9 mouse cellular contexts compared by ENCODE assay signal in genomic region chr2:93353725-93354124, GRCm38 (mm10). TPM values are rescaled to one million over a fixed set of nuclear protein-coding genes. Genes with fewer than 3 reads are reported as not detected.
A peak's percentile ranks its signal among the peaks of the same experiment; 100 is the strongest.
DNase-seq lines count a peak whose midpoint lies in the region; ATAC-seq lines count a peak whose summit lies in the region.
"Had no signal": no experiment of that assay in that cellular context is flagged by ENCODE, and none has a peak within 500 bp of the region (broad histone marks: within the 10 kb centered on the region; RNA-seq: fewer than 3 reads in every experiment).

No protein-coding gene starts in this region.

- DNase-seq in hindbrain, embryonic 14.5 days (ENCODE audit: low spot score): no peak
- DNase-seq in MEL-GATA-1-ER (ENCODE audit: extremely low read depth, low read depth): peak; percentile 86
- no peak for DNase-seq in urinary bladder, postnatal 25 days (ENCODE audit: low spot score)
- DNase-seq in forebrain, embryonic 14.5 days (ENCODE audit: low spot score): no peak
- no peak for DNase-seq in thymus, postnatal 0 days (ENCODE audit: low spot score)
- DNase-seq: embryo, embryonic 11 days had no signal

- no peak overlapping the region for H3K4me3 ChIP-seq in hindbrain, embryonic 15.5 days
- no peak overlapping the region for H3K4me3 ChIP-seq in hindbrain, embryonic 14.5 days (replicated peaks; ENCODE audit: low read length)
- H3K4me3 ChIP-seq in heart, embryonic 12.5 days: no peak overlapping the region
- H3K4me3 ChIP-seq in lung, embryonic 16.5 days (ENCODE audit: low read length): no peak overlapping the region
- H3K4me3 ChIP-seq in forebrain, embryonic 14.5 days (ENCODE audit: low read depth, low read length): no peak overlapping the region

- no peak overlapping the region for H3K27ac ChIP-seq in hindbrain, embryonic 15.5 days (replicated peaks)
- H3K27ac ChIP-seq in hindbrain, embryonic 14.5 days: no peak overlapping the region
- peak overlapping the region; percentile 69 for H3K27ac ChIP-seq in heart, embryonic 12.5 days (ENCODE audit: poor library complexity, severe bottlenecking)
- peak overlapping the region; percentile 69 for H3K27ac ChIP-seq in lung, embryonic 16.5 days (ENCODE audit: low read length)
- H3K27ac ChIP-seq in forebrain, embryonic 14.5 days (ENCODE audit: low read depth, low read length): no peak overlapping the region

- H3K36me3 ChIP-seq in hindbrain, embryonic 15.5 days: no peaks in the 10 kb centered on the region
- no peaks in the 10 kb centered on the region for H3K36me3 ChIP-seq in hindbrain, embryonic 14.5 days (replicated peaks; ENCODE audit: control insufficient read depth, insufficient read depth)
- H3K36me3 ChIP-seq in heart, embryonic 12.5 days: no peaks in the 10 kb centered on the region
- no peaks in the 10 kb centered on the region for H3K36me3 ChIP-seq in lung, embryonic 16.5 days (ENCODE audit: control insufficient read depth, insufficient read depth, low read length)
- H3K36me3 ChIP-seq in forebrain, embryonic 14.5 days (ENCODE audit: control insufficient read depth, insufficient read depth, low read length): no peaks in the 10 kb centered on the region

- no peak overlapping the region for H3K9ac ChIP-seq in hindbrain, embryonic 15.5 days
- no peak overlapping the region for H3K9ac ChIP-seq in hindbrain, embryonic 14.5 days
- no peak overlapping the region for H3K9ac ChIP-seq in heart, embryonic 12.5 days
- no peak overlapping the region for H3K9ac ChIP-seq in lung, embryonic 16.5 days (ENCODE audit: low read length)
- H3K9ac ChIP-seq in forebrain, embryonic 14.5 days (ENCODE audit: low read length): no peak overlapping the region

- no peaks in the 10 kb centered on the region for H3K27me3 ChIP-seq in hindbrain, embryonic 15.5 days
- H3K27me3 ChIP-seq in hindbrain, embryonic 14.5 days (ENCODE audit: control insufficient read depth, insufficient read depth, low read length): no peaks in the 10 kb centered on the region
- H3K27me3 ChIP-seq in heart, embryonic 12.5 days (replicated peaks): no peaks in the 10 kb centered on the region
- no peaks in the 10 kb centered on the region for H3K27me3 ChIP-seq in lung, embryonic 16.5 days (ENCODE audit: control insufficient read depth, insufficient read depth, low read depth, low read length)
- no peaks in the 10 kb centered on the region for H3K27me3 ChIP-seq in forebrain, embryonic 14.5 days (replicated peaks; ENCODE audit: control insufficient read depth, insufficient read depth, low read length)

- H3K4me1 ChIP-seq in hindbrain, embryonic 15.5 days (replicated peaks): 0 out of 2 replicates have a peak, but pooled peaks cover 8% of the 10 kb centered on the region
- H3K4me1 ChIP-seq in hindbrain, embryonic 14.5 days (replicated peaks; ENCODE audit: control insufficient read depth, insufficient read depth, low read length): no peaks in the 10 kb centered on the region
- peaks cover 45% of the 10 kb centered on the region for H3K4me1 ChIP-seq in heart, embryonic 12.5 days (replicated peaks)
- H3K4me1 ChIP-seq in lung, embryonic 16.5 days (replicated peaks; ENCODE audit: control insufficient read depth, insufficient read depth, low read length): no peaks in the 10 kb centered on the region
- peaks cover 13% of the 10 kb centered on the region for H3K4me1 ChIP-seq in forebrain, embryonic 14.5 days (ENCODE audit: control insufficient read depth, insufficient read depth, low read length)

- no peaks in the 10 kb centered on the region for H3K9me3 ChIP-seq in hindbrain, embryonic 15.5 days
- no peaks in the 10 kb centered on the region for H3K9me3 ChIP-seq in hindbrain, embryonic 14.5 days (ENCODE audit: control insufficient read depth, low read length)
- no peaks in the 10 kb centered on the region for H3K9me3 ChIP-seq in heart, embryonic 12.5 days (replicated peaks)
- no peaks in the 10 kb centered on the region for H3K9me3 ChIP-seq in lung, embryonic 16.5 days (ENCODE audit: control insufficient read depth, low read length)
- H3K9me3 ChIP-seq in forebrain, embryonic 14.5 days (replicated peaks; ENCODE audit: control insufficient read depth, low read length): no peaks in the 10 kb centered on the region

- WGBS in hindbrain, embryonic 15.5 days: 77% methylated on average over 4 of the region's 4 CpGs
- 77% methylated on average over 4 of the region's 4 CpGs for WGBS in hindbrain, embryonic 14.5 days
- WGBS in heart, embryonic 12.5 days: 4% methylated on average over 4 of the region's 4 CpGs
- 29% methylated on average over 4 of the region's 4 CpGs for WGBS in lung, embryonic 16.5 days
- WGBS in forebrain, embryonic 14.5 days: 91% methylated on average over 4 of the region's 4 CpGs

- ATAC-seq in hindbrain, embryonic 15.5 days (ENCODE audit: low FRiP score, low read depth): 0 out of 2 replicates have a peak, but pooled peaks have one; percentile 23
- no peak for ATAC-seq in hindbrain, embryonic 14.5 days (ENCODE audit: low FRiP score)
- peak; percentile 92 for ATAC-seq in heart, embryonic 12.5 days (ENCODE audit: insufficient number of reproducible peaks, low FRiP score)
- peak; percentile 79 for ATAC-seq in lung, embryonic 16.5 days (ENCODE audit: low read depth)
- no peak for ATAC-seq in forebrain, embryonic 14.5 days

- no peak overlapping the region for H3K4me2 ChIP-seq in hindbrain, embryonic 15.5 days
- no peak overlapping the region for H3K4me2 ChIP-seq in hindbrain, embryonic 14.5 days (replicated peaks)
- peak overlapping the region; percentile 31 for H3K4me2 ChIP-seq in heart, embryonic 12.5 days
- H3K4me2 ChIP-seq in lung, embryonic 16.5 days (ENCODE audit: low read depth, low read length): no peak overlapping the region
- H3K4me2 ChIP-seq in forebrain, embryonic 14.5 days (ENCODE audit: low read length): no peak overlapping the region

RNA-seq across cellular contexts. Expression of gene Tspan18, which starts 19.4 kb away (rescaled TPM):
- polyA plus RNA-seq in hindbrain, embryonic 15.5 days (2015; fragmentation: Nextera tagmentation; extraction: Ambion mirVana): 17.9 and 23.5 TPM in 2 replicates
- 28.6 and 31.3 TPM in 2 replicates for polyA plus RNA-seq in hindbrain, embryonic 14.5 days (2014; fragmentation: Nextera tagmentation; extraction: Ambion mirVana)
- 58.5 and 63.8 TPM in 2 replicates for polyA plus RNA-seq in heart, embryonic 12.5 days (2016; fragmentation: Nextera tagmentation; extraction: Ambion mirVana)
- 24.8 and 29.7 TPM in 2 replicates for polyA plus RNA-seq in lung, embryonic 16.5 days (2015; fragmentation: Nextera tagmentation; extraction: Ambion mirVana)
- polyA plus RNA-seq in forebrain, embryonic 14.5 days (2014; fragmentation: Nextera tagmentation; extraction: Ambion mirVana): 15.6 and 17.3 TPM in 2 replicates
- polyA plus RNA-seq in thymus, postnatal 0 days (2015; fragmentation: Nextera tagmentation; extraction: Ambion mirVana): 4.9 and 5.6 TPM in 2 replicates

Comparison
In these comparisons a context has a peak if more than half of its experiments do, and no peak if none do; other contexts are left out.
1. ATAC-seq: peak in hindbrain, embryonic 15.5 days (single experiment), heart, embryonic 12.5 days (single experiment) and lung, embryonic 16.5 days (single experiment); none in hindbrain, embryonic 14.5 days (single experiment) and forebrain, embryonic 14.5 days (single experiment).
2. H3K27ac ChIP-seq: peak in heart, embryonic 12.5 days (single experiment) and lung, embryonic 16.5 days (single experiment); none in hindbrain, embryonic 15.5 days (single experiment), hindbrain, embryonic 14.5 days (single experiment) and forebrain, embryonic 14.5 days (single experiment).